Mouse (Mus musculus) left cerebral cortex, adult 8-10 months (tissue): Measurements from ENCODE around the gene Sufu. TPM values are rescaled to one million over a fixed set of nuclear protein-coding genes. Genes with fewer than 3 reads are reported as not detected.

Experiments
- DNase-seq, 2 experiments: peaks; one replicate each; pipeline ENCODE4 v3.0.0; 2022; ENCODE audit warnings: low spot score in 2 of 2
- total RNA-seq, 4 experiments: library from RNA; stranded (reverse); gene quantifications; 2 replicates each; pipeline ENCODE4 v1.2.4; 2022

Gene Sufu
- total RNA-seq, 4 experiments from 2014 or later = 15.8 to 20.0 (median 19.7) TPM

- no peak for DNase-seq
Observed at GRCm38 (mm10) chr19:46459889-46460288, 63.2 kb downstream of the Sufu start.

- no peak for DNase-seq
Observed at GRCm38 (mm10) chr19:46462574-46462973, 65.9 kb downstream of the Sufu start.

GRCm38 (mm10) chr19:46463446-46463845 is 66.8 kb downstream of the Sufu start:
- DNase-seq = no peak

- no peak for DNase-seq
Observed at GRCm38 (mm10) chr19:46466160-46466559, 69.5 kb downstream of the Sufu start.

- DNase-seq = no peak
Observed at GRCm38 (mm10) chr19:46467051-46467503, 70.4 kb downstream of the Sufu start.

GRCm38 (mm10) chr19:46470364-46471240 is 73.9 kb downstream of the Sufu start:
- DNase-seq = no peak

- no peak for DNase-seq
Observed at GRCm38 (mm10) chr19:46471324-46472093, 74.8 kb downstream of the Sufu start.

GRCm38 (mm10) chr19:46477432-46477845 is 80.7 kb downstream of the Sufu start:
- peak in 1 of 2 experiments; percentile 57 for DNase-seq

GRCm38 (mm10) chr19:46478242-46478641 is 81.5 kb downstream of the Sufu start:
- no peak for DNase-seq

- DNase-seq = no peak
Observed at GRCm38 (mm10) chr19:46478826-46479225, 82.1 kb downstream of the Sufu start.

- DNase-seq = no peak
Observed at GRCm38 (mm10) chr19:46479306-46480075, 82.8 kb downstream of the Sufu start.

GRCm38 (mm10) chr19:46480624-46481345 is 84.1 kb downstream of the Sufu start:
- DNase-seq = no peak

- no peak for DNase-seq
Observed at GRCm38 (mm10) chr19:46481352-46481751, 84.7 kb downstream of the Sufu start.

- no peak for DNase-seq
Observed at GRCm38 (mm10) chr19:46481756-46482155, 85.1 kb downstream of the Sufu start.

GRCm38 (mm10) chr19:46482896-46483516 is 86.3 kb downstream of the Sufu start:
- DNase-seq = no peak

- peak in 1 of 2 experiments; percentile 59 for DNase-seq
Observed at GRCm38 (mm10) chr19:46483701-46484328, 87.1 kb downstream of the Sufu start.

GRCm38 (mm10) chr19:46484518-46484917 is 87.8 kb downstream of the Sufu start:
- peak in 1 of 2 experiments; percentile 47 for DNase-seq

GRCm38 (mm10) chr19:46485847-46486246 is 89.2 kb downstream of the Sufu start:
- DNase-seq = no peak

- DNase-seq = no peak
Observed at GRCm38 (mm10) chr19:46486709-46487108, 90.0 kb downstream of the Sufu start.

- DNase-seq = no peak
Observed at GRCm38 (mm10) chr19:46489448-46489847, 92.8 kb downstream of the Sufu start.
